Mouse (Mus musculus): ENCODE results near the gene Pcnx2.

DNA sequence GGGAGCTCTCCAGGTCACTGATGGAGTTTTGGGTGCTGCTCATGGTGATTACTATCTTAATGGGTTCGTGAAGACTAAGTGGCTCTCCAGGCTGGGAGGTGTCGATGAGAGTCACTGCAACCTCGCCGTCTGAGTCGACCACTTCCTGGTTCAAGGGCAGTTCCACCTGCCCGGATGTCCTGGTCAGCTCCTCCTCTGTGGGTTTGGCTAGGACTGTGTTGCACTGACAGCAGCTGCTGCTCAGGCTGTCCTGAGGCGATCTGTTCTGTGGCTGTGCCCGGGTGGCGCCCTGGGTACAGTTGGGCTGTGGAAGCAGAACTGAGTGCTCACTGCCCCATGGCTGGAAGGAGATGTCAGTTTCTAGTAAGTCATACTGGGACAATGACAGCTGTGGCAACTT lies 10.6 kb downstream of the Pcnx2 start:
- no peak for TF ChIP-seq CTCF (IDR thresholded peaks at IDR 0.05; ENCODE audit: low read depth, low read length)
- TF ChIP-seq EP300 (IDR thresholded peaks at IDR 0.05; ENCODE audit: insufficient read depth, low read depth, low read length): no peak

Measured in ES-Bruce4 (cell line).